Mouse (Mus musculus) heart, adult 2 months (tissue): Measurements from ENCODE around the gene Fancc. TPM values are rescaled to one million over a fixed set of nuclear protein-coding genes. Genes with fewer than 3 reads are reported as not detected.
A peak's percentile ranks its signal among the peaks of the same experiment; 100 is the strongest.

Experiments used
- DNase-seq, 2 experiments: peaks; one replicate each; pipeline ENCODE4 v3.0.0; 2021
- H3K27ac ChIP-seq: fragments of 200-600 bp; 2 replicates; pipeline ENCODE4 v1.8.1; 2022
- H3K27me3 ChIP-seq: fragments of 200-500 bp; 2 replicates; pipeline ENCODE4 v1.6.1; 2012; ENCODE audit warnings: mild to moderate bottlenecking, low read length, inconsistent platforms, mixed read lengths; ENCODE audit not compliant: control insufficient read depth, insufficient read depth
- H3K36me3 ChIP-seq: fragments of 200-500 bp; 2 replicates; pipeline ENCODE4 v1.6.1; 2012; ENCODE audit warnings: low read length, inconsistent platforms; ENCODE audit not compliant: control insufficient read depth, insufficient read depth
- H3K4me1 ChIP-seq: fragments of 200-500 bp; 2 replicates; pipeline ENCODE4 v1.6.1; 2011; ENCODE audit warnings: low read length; ENCODE audit not compliant: control insufficient read depth, insufficient read depth
- H3K4me3 ChIP-seq: fragments of 200-600 bp; 2 replicates; pipeline ENCODE4 v1.8.1; 2022
- H3K79me2 ChIP-seq: fragments of 200-500 bp; replicated peaks from 2 replicates; pipeline ENCODE4 v1.6.1; 2012; ENCODE audit warnings: mild to moderate bottlenecking, inconsistent platforms, low read length, moderate library complexity, mixed read lengths; ENCODE audit not compliant: control insufficient read depth, insufficient read depth
- H3K9ac ChIP-seq: fragments of 200-500 bp; 2 replicates; pipeline ENCODE4 v1.6.1; 2012; ENCODE audit warnings: low read depth, mild to moderate bottlenecking, control low read depth, inconsistent platforms, low read length, mixed read lengths
- CTCF ChIP-seq: fragments of 200-600 bp; IDR thresholded peaks from 2 replicates; pipeline ENCODE4 v1.8.1; 2022; ENCODE audit warnings: antibody characterized with exemption, mild to moderate bottlenecking, moderate library complexity
- EP300 ChIP-seq: fragments of 200-500 bp; IDR thresholded peaks from 2 replicates; pipeline ENCODE4 v1.6.1; 2011; ENCODE audit warnings: low read depth, low read length, control low read depth; ENCODE audit not compliant: insufficient read depth
- POLR2A ChIP-seq: fragments of 200-500 bp; IDR thresholded peaks from 2 replicates; pipeline ENCODE4 v1.6.1; 2011; ENCODE audit warnings: mild to moderate bottlenecking, low read depth, low read length, control low read depth; ENCODE audit not compliant: insufficient read depth
- WGBS: fragments of 180-500 bp; shearing (Covaris S2); methylation state at CpG from one replicate; pipeline ENCODE4 v1.1.7; 2018; 5-methylcytosine and 5-hydroxymethylcytosine counted together
- intact Hi-C: fragments of 180-260 bp; cut with DNase I; formaldehyde crosslinking; loops from one replicate; pipeline ENCODE4 v1.15.1; 2025
- polyA plus RNA-seq: library from polyadenylated mRNA; depleted of rRNA; stranded (reverse); fragments of >200 nt; gene quantifications from 2 replicates; pipeline ENCODE4 v1.2.3, GENCODE M21; 2012
- total RNA-seq, 2 experiments: library from RNA; stranded (reverse); gene quantifications; 2 replicates each; pipeline ENCODE4 v1.2.3; 2021

The Fancc gene
- total and polyA plus RNA-seq, 3 experiments = 3.3 to 3.7 (median 3.6) TPM

- DNase-seq = no peak
- Histone ChIP-seq H3K4me3 (no peak overlapping the region), H3K36me3 (no peaks in the 10 kb centered on the region), H3K27ac (no peak overlapping the region), H3K9ac (no peak overlapping the region), H3K4me1 (no peaks in the 10 kb centered on the region), H3K27me3 (no peaks in the 10 kb centered on the region), H3K79me2 (no peaks in the 10 kb centered on the region)
- TF ChIP-seq POLR2A = no peak
- no peak for TF ChIP-seq EP300
- no peak for TF ChIP-seq CTCF
- 94% methylated on average over 2 of the region's 2 CpGs for WGBS
- intact Hi-C loops = no loop called here
Observed at GRCm38 (mm10) chr13:63423060-63423459, 74.0 kb downstream of the Fancc start.

- no peak overlapping the region for H3K4me3 ChIP-seq
- DNase-seq = no peak
- H3K79me2 ChIP-seq = no peaks in the 10 kb centered on the region
- H3K27ac ChIP-seq = no peak overlapping the region
- TF ChIP-seq EP300 = no peak
- no peak for TF ChIP-seq CTCF
- TF ChIP-seq POLR2A = no peak
- H3K27me3 ChIP-seq = no peaks in the 10 kb centered on the region
- no peaks in the 10 kb centered on the region for H3K36me3 ChIP-seq
- no peaks in the 10 kb centered on the region for H3K4me1 ChIP-seq
- no peak overlapping the region for H3K9ac ChIP-seq
- intact Hi-C loops = no loop called here
Observed at GRCm38 (mm10) chr13:63421225-63421624, 75.9 kb downstream of the Fancc start.

GRCm38 (mm10) chr13:63418148-63418547 lies 78.9 kb downstream of the Fancc start:
- DNase-seq = no peak
- Histone ChIP-seq H3K27me3 (no peaks in the 10 kb centered on the region), H3K36me3 (no peaks in the 10 kb centered on the region), H3K4me1 (no peaks in the 10 kb centered on the region), H3K79me2 (no peaks in the 10 kb centered on the region), H3K9ac (no peak overlapping the region), H3K4me3 (no peak overlapping the region), H3K27ac (no peak overlapping the region)
- WGBS = 55% methylated on average over 2 of the region's 2 CpGs
- TF ChIP-seq EP300 (no peak), CTCF (peak; percentile 46), POLR2A (no peak)
- intact Hi-C loops = no loop called here

GRCm38 (mm10) chr13:63416824-63417223 lies 80.3 kb downstream of the Fancc start:
- TF ChIP-seq CTCF (no peak), EP300 (no peak), POLR2A (no peak)
- Histone ChIP-seq H3K36me3 (no peaks in the 10 kb centered on the region), H3K79me2 (no peaks in the 10 kb centered on the region), H3K27me3 (no peaks in the 10 kb centered on the region), H3K4me3 (no peak overlapping the region), H3K4me1 (no peaks in the 10 kb centered on the region), H3K27ac (no peak overlapping the region), H3K9ac (no peak overlapping the region)
- intact Hi-C loops = no loop called here
- 54% methylated on average over 3 of the region's 3 CpGs for whole genome bisulfite sequencing
- no peak for DNase-seq

DNA sequence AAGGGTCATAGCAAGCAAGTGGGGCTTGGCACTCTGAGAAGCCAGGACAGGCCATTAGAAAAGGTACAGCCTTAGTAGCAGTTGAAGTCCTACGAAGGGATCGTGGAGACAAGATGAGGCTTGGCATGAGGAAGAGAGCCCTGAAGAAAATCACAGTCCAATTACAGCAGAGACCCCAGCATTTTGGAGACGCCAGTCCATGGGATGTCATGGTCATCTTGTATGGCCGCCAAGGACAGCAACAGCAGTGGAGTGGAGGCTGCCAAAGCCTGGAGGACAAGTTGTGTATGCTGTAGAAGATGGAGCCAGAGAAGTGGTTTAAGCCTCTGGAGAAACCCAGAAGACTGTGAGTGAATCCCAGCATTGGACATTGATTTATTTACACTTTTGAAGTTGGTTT lies 84.4 kb downstream of the Fancc start:
- Histone ChIP-seq H3K79me2 (no peaks in the 10 kb centered on the region), H3K9ac (no peak overlapping the region), H3K36me3 (no peaks in the 10 kb centered on the region), H3K27ac (no peak overlapping the region), H3K4me3 (no peak overlapping the region), H3K27me3 (no peaks in the 10 kb centered on the region), H3K4me1 (peaks cover 2% of the 10 kb centered on the region)
- TF ChIP-seq POLR2A (no peak), CTCF (no peak), EP300 (no peak)
- WGBS = 80% methylated on average over 4 of the region's 4 CpGs
- intact Hi-C loops = no loop called here
- DNase-seq = peak in 1 of 2 experiments; percentile 10

DNA sequence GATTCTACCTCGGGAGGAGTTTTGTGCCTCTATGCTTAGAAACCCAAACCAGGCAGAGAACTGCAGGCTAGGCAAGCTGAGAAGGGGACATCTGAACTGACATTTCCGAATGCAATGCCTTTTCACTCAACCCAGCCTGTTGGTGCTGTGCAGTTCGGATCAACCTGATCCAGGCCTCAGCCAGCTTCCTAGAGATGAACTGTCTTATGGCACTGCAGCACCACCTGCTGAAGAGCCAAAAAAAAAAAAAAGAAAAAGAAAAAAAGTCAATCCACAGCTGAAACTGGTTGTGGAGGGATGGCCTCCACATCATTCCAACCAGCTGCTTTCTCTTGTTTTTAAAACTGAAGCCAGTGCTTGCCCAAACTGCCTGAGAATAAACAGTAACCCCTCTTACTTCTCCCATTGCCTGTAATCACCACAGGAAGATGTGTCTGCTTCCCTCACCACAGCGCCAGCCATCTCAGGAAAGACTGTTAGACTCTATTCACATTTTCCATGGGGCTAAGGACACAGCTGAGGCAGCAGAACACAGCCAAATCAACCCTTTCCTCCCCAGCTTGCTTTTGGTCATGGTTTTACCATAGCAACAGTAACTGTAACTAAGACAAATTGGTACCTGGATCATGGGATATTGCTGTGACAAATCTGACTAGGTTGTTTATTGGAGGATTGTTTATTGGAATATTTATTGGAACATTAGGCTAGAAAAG lies 85.6 kb downstream of the Fancc start:
- peak in 1 of 2 experiments; percentile 19 for DNase-seq
- Histone ChIP-seq H3K36me3 (no peaks in the 10 kb centered on the region), H3K27me3 (no peaks in the 10 kb centered on the region), H3K9ac (no peak overlapping the region), H3K79me2 (no peaks in the 10 kb centered on the region), H3K27ac (no peak overlapping the region), H3K4me1 (peaks cover 2% of the 10 kb centered on the region), H3K4me3 (no peak overlapping the region)
- intact Hi-C loops = no loop called here
- TF ChIP-seq POLR2A = no peak
- no peak for TF ChIP-seq EP300
- no peak for TF ChIP-seq CTCF
- 49% methylated on average over 4 of the region's 4 CpGs for WGBS
